Mouse (Mus musculus) kidney, embryonic 14.5 days (tissue): ENCODE data around the gene Prrc2c. TPM values are rescaled to one million over a fixed set of nuclear protein-coding genes. Genes with fewer than 3 reads are reported as not detected.
"Not testable (repeated sequence)": the region's sequence is repeated elsewhere in the genome, so short reads cannot be mapped to it uniquely, and the experiment has no call there.

Source experiments
- ATAC-seq: fragments of 200-750 bp; cut with Nextera tagmentation; 2 replicates; pipeline ENCODE4 v1.8.0; 2017; ENCODE audit warnings: moderate number of reproducible peaks, mild to moderate bottlenecking, moderate TSS enrichment, moderate library complexity; ENCODE audit not compliant: low FRiP score, low TSS enrichment
- H3K27ac ChIP-seq: fragments of 300-500 bp; sonication (generic); 2 replicates; pipeline ENCODE4 v1.5.1; 2014; ENCODE audit warnings: low read depth, mild to moderate bottlenecking, low read length, moderate library complexity, mixed read lengths
- H3K27me3 ChIP-seq: fragments of 300-500 bp; sonication (generic); 2 replicates; pipeline ENCODE4 v1.6.1; 2014; ENCODE audit warnings: mild to moderate bottlenecking, low read length; ENCODE audit not compliant: control insufficient read depth, insufficient read depth
- H3K36me3 ChIP-seq: fragments of 300-500 bp; sonication (generic); 2 replicates; pipeline ENCODE4 v1.6.1; 2014; ENCODE audit warnings: low read length, mixed read lengths; ENCODE audit not compliant: control insufficient read depth, insufficient read depth
- H3K4me1 ChIP-seq: fragments of 300-500 bp; sonication (generic); 2 replicates; pipeline ENCODE4 v1.6.1; 2014; ENCODE audit warnings: low read length, mixed read lengths; ENCODE audit not compliant: control insufficient read depth, insufficient read depth
- H3K4me2 ChIP-seq: fragments of 300-500 bp; sonication (generic); replicated peaks from 2 replicates; pipeline ENCODE4 v1.6.1; 2014; ENCODE audit warnings: low read depth, mild to moderate bottlenecking, low read length
- H3K4me3 ChIP-seq: fragments of 300-500 bp; sonication (generic); 2 replicates; pipeline ENCODE4 v1.5.1; 2014; ENCODE audit warnings: mild to moderate bottlenecking, low read length
- H3K9ac ChIP-seq: fragments of 300-500 bp; sonication (generic); 2 replicates; pipeline ENCODE4 v1.6.1; 2014; ENCODE audit warnings: low read depth, mild to moderate bottlenecking, low read length, moderate library complexity
- H3K9me3 ChIP-seq: fragments of 300-500 bp; sonication (generic); 2 replicates; pipeline ENCODE4 v1.6.1; 2016; ENCODE audit warnings: low read length; ENCODE audit not compliant: control insufficient read depth
- WGBS: fragments of 180-500 bp; shearing (Covaris S2); extraction: QIAGEN DNeasy Blood & Tissue Kit; methylation state at CpG from one replicate; pipeline ENCODE4 v1.1.7; 2014; 5-methylcytosine and 5-hydroxymethylcytosine counted together
- polyA plus RNA-seq: library from polyadenylated mRNA; unstranded; fragments of >200 nt; fragmentation: Nextera tagmentation; extraction: Ambion mirVana; gene quantifications from 2 replicates; pipeline ENCODE4 v1.2.1, GENCODE M21; 2014

Prrc2c gene
- polyA plus RNA-seq = 175 and 204 TPM in 2 replicates

GRCm38 (mm10) chr1:162740401-162740835 lies at the start of gene Prrc2c:
TSS of gene Prrc2c (minus strand) at chr1:162740556.
- H3K4me2 ChIP-seq = peak within 1 kb of the TSS; percentile 78
- H3K36me3 ChIP-seq = no peaks in the 10 kb centered on the region
- peak within 1 kb of the TSS; percentile 99 for H3K9ac ChIP-seq
- no peaks in the 10 kb centered on the region for H3K27me3 ChIP-seq
- no peaks in the 10 kb centered on the region for H3K9me3 ChIP-seq
- peak within 1 kb of the TSS; percentile 97 for H3K27ac ChIP-seq
- H3K4me3 ChIP-seq = peak within 1 kb of the TSS; percentile 92
- H3K4me1 ChIP-seq = peaks cover 21% of the 10 kb centered on the region; the same call in 1 of the 2 replicates
- under 1% methylated on average over 36 of the region's 36 CpGs for WGBS
- ATAC-seq = peak; percentile 97

GRCm38 (mm10) chr1:162785222-162785621 lies 44.9 kb upstream of the Prrc2c start:
- no peak for ATAC-seq
- Histone ChIP-seq H3K36me3 (no peaks in the 10 kb centered on the region), H3K4me3 (no peak overlapping the region), H3K27ac (no peak overlapping the region), H3K4me2 (no peak overlapping the region), H3K9me3 (no peaks in the 10 kb centered on the region), H3K27me3 (no peaks in the 10 kb centered on the region), H3K9ac (no peak overlapping the region), H3K4me1 (no peaks in the 10 kb centered on the region)
- 88% methylated on average over 4 of the region's 4 CpGs for WGBS

- Histone ChIP-seq H3K36me3 (no peaks in the 10 kb centered on the region), H3K9me3 (no peaks in the 10 kb centered on the region), H3K4me1 (no peaks in the 10 kb centered on the region), H3K27me3 (no peaks in the 10 kb centered on the region), H3K9ac (no peak overlapping the region), H3K4me2 (no peak overlapping the region), H3K27ac (no peak overlapping the region), H3K4me3 (no peak overlapping the region)
- peak; percentile 71; the same call in 1 of the 2 replicates for ATAC-seq
- WGBS = 62% methylated on average over 7 of the region's 7 CpGs
These were observed 43.4 kb upstream of the Prrc2c start for GRCm38 (mm10) chr1:162783669-162784248.

- not testable (repeated sequence) for H3K27ac ChIP-seq, H3K4me1 ChIP-seq, H3K36me3 ChIP-seq, H3K9me3 ChIP-seq, ATAC-seq, H3K4me3 ChIP-seq, H3K9ac ChIP-seq, H3K4me2 ChIP-seq, H3K27me3 ChIP-seq
- 89% methylated on average over 2 of the region's 2 CpGs for WGBS
These were observed 40.7 kb upstream of the Prrc2c start for GRCm38 (mm10) chr1:162781035-162781434.

- Histone ChIP-seq H3K36me3 (no peaks in the 10 kb centered on the region), H3K27me3 (no peaks in the 10 kb centered on the region), H3K4me3 (no peak overlapping the region), H3K27ac (no peak overlapping the region), H3K4me2 (no peak overlapping the region), H3K4me1 (no peaks in the 10 kb centered on the region), H3K9me3 (no peaks in the 10 kb centered on the region), H3K9ac (no peak overlapping the region)
- 61% methylated on average over 5 of the region's 5 CpGs for WGBS
- peak; percentile 55; the same call in 1 of the 2 replicates for ATAC-seq
These were observed 37.7 kb upstream of the Prrc2c start for GRCm38 (mm10) chr1:162777943-162778538.

- WGBS = 49% methylated on average over 4 of the region's 4 CpGs
- Histone ChIP-seq H3K27ac (no peak overlapping the region), H3K4me3 (no peak overlapping the region), H3K9me3 (no peaks in the 10 kb centered on the region), H3K9ac (no peak overlapping the region), H3K4me2 (no peak overlapping the region), H3K36me3 (no peaks in the 10 kb centered on the region), H3K4me1 (no peaks in the 10 kb centered on the region), H3K27me3 (no peaks in the 10 kb centered on the region)
- no peak for ATAC-seq
These were observed 33.3 kb upstream of the Prrc2c start for GRCm38 (mm10) chr1:162773661-162774060.

- no peak overlapping the region for H3K9ac ChIP-seq
- no peaks in the 10 kb centered on the region for H3K9me3 ChIP-seq
- no peak overlapping the region for H3K4me3 ChIP-seq
- no peak overlapping the region for H3K4me2 ChIP-seq
- 73% methylated on average over 4 of the region's 4 CpGs for WGBS
- no peak for ATAC-seq
- H3K27me3 ChIP-seq = no peaks in the 10 kb centered on the region
- H3K27ac ChIP-seq = no peak overlapping the region
- H3K36me3 ChIP-seq = no peaks in the 10 kb centered on the region
- H3K4me1 ChIP-seq = no peaks in the 10 kb centered on the region
These were observed 31.4 kb upstream of the Prrc2c start for GRCm38 (mm10) chr1:162771617-162772360.

GRCm38 (mm10) chr1:162752009-162752408 lies 11.7 kb upstream of the Prrc2c start:
- Histone ChIP-seq H3K4me3 (no peak overlapping the region), H3K27me3 (no peaks in the 10 kb centered on the region), H3K27ac (no peak overlapping the region), H3K4me1 (no peaks in the 10 kb centered on the region), H3K9ac (no peak overlapping the region), H3K9me3 (no peaks in the 10 kb centered on the region), H3K4me2 (no peak overlapping the region), H3K36me3 (no peaks in the 10 kb centered on the region)
- ATAC-seq = no peak
- 77% methylated on average over 6 of the region's 6 CpGs for WGBS

- no peaks in the 10 kb centered on the region for H3K36me3 ChIP-seq
- H3K27me3 ChIP-seq = no peaks in the 10 kb centered on the region
- no peak overlapping the region for H3K9ac ChIP-seq
- ATAC-seq = no peak
- WGBS = 71% methylated on average over 7 of the region's 7 CpGs
- H3K9me3 ChIP-seq = no peaks in the 10 kb centered on the region
- H3K27ac ChIP-seq = no peak overlapping the region
- no peak overlapping the region for H3K4me3 ChIP-seq
- no peak overlapping the region for H3K4me2 ChIP-seq
- H3K4me1 ChIP-seq = no peaks in the 10 kb centered on the region
These were observed 9.3 kb upstream of the Prrc2c start for GRCm38 (mm10) chr1:162749607-162750006.
